Mouse (Mus musculus): Measurements from ENCODE around the gene Apol7c. TPM values are rescaled to one million over a fixed set of nuclear protein-coding genes. Genes with fewer than 3 reads are reported as not detected.
A peak's percentile ranks its signal among the peaks of the same experiment; 100 is the strongest.
"Not testable (repeated sequence)": the region's sequence is repeated elsewhere in the genome, so short reads cannot be mapped to it uniquely, and the experiment has no call there.

Apol7c gene
- 3.7 TPM in 1 of 2 replicates, not detected in the other for total RNA-seq (2021)
- long read RNA-seq, experiment 1 = 0 reads
- long read RNA-seq, experiment 2 = 0 reads

- no peak for DNase-seq
Observed at GRCm38 (mm10) chr15:77533216-77533615, at the start of gene Apol7c. Apol7c (minus strand) TSS chr15:77533316.

- peak; percentile 27 for DNase-seq
Observed at GRCm38 (mm10) chr15:77581681-77582080, 48.6 kb upstream of the Apol7c start.

GRCm38 (mm10) chr15:77579311-77579710 lies 46.2 kb upstream of the Apol7c start:
- no peak for DNase-seq

GRCm38 (mm10) chr15:77578801-77579200 lies 45.7 kb upstream of the Apol7c start:
- no peak for DNase-seq

GRCm38 (mm10) chr15:77563219-77563618 lies 30.1 kb upstream of the Apol7c start:
- no peak for DNase-seq

- DNase-seq = no peak
Observed at GRCm38 (mm10) chr15:77561792-77562191, 28.7 kb upstream of the Apol7c start, which contains the start of gene 1700025B11Rik. 1700025B11Rik (minus strand) TSS chr15:77561892.

- DNase-seq = not testable (repeated sequence)
Observed at GRCm38 (mm10) chr15:77539221-77539620, 6.1 kb upstream of the Apol7c start.

- DNase-seq = peak; percentile 82
Observed at GRCm38 (mm10) chr15:77523186-77523843, 9.8 kb downstream of the Apol7c start.

- not testable (repeated sequence) for DNase-seq
Observed at GRCm38 (mm10) chr15:77520596-77520995, 12.5 kb downstream of the Apol7c start.

GRCm38 (mm10) chr15:77507966-77508365 lies 25.1 kb downstream of the Apol7c start, which contains the start of gene Apol11a:
Apol11a (plus strand) TSS chr15:77508271.
- not testable (repeated sequence) for DNase-seq

- DNase-seq = not testable (repeated sequence)
Observed at GRCm38 (mm10) chr15:77494694-77495093, 38.4 kb downstream of the Apol7c start.

- DNase-seq = not testable (repeated sequence)
Observed at GRCm38 (mm10) chr15:77493181-77493580, 39.9 kb downstream of the Apol7c start.

GRCm38 (mm10) chr15:77482140-77482794 lies 50.8 kb downstream of the Apol7c start:
- no peak for DNase-seq

- not testable (repeated sequence) for DNase-seq
Observed at GRCm38 (mm10) chr15:77476693-77477092, 56.4 kb downstream of the Apol7c start, which contains the start of gene Apol10a. Apol10a (plus strand) TSS chr15:77477047.

Other genes with a start within 250 kb of the Apol7c start
- gene Rbfox2, start 226.3 kb downstream of the Apol7c start, total RNA-seq (2021) = 51.4 and 54.9 TPM in 2 replicates
- gene Apol7a, start 134.2 kb downstream of the Apol7c start, total RNA-seq (2021) = 0.41 and 4.8 TPM in 2 replicates
- gene Apol9a, start 122.2 kb downstream of the Apol7c start, total RNA-seq (2021) = 0.23 and 0.85 TPM in 2 replicates
- gene Apol7b, start 85.8 kb downstream of the Apol7c start, total RNA-seq (2021) = 0.15 TPM in 1 of 2 replicates, not detected in the other
- not detected in 2 replicates for gene Apol10a, start 56.3 kb downstream of the Apol7c start, total RNA-seq (2021)
- gene Apol11a, start 25.0 kb downstream of the Apol7c start, total RNA-seq (2021) = 0.19 and 0.41 TPM in 2 replicates
- gene 1700025B11Rik, start 28.6 kb upstream of the Apol7c start, total RNA-seq (2021) = not detected in 2 replicates
- gene Apol10b, start 62.8 kb upstream of the Apol7c start, total RNA-seq (2021) = 0.22 and 0.83 TPM in 2 replicates
- gene Gm36245, start 65.9 kb upstream of the Apol7c start, total RNA-seq (2021) = not detected in 2 replicates
- gene Apol11b, start 110.0 kb upstream of the Apol7c start, total RNA-seq (2021) = 1.5 and 1.6 TPM in 2 replicates
- gene Apol7e, start 165.5 kb upstream of the Apol7c start, total RNA-seq (2021) = 1.3 TPM in 1 of 2 replicates, not detected in the other
- gene Apol9b, start 195.7 kb upstream of the Apol7c start, total RNA-seq (2021) = 0.33 and 0.71 TPM in 2 replicates
- 0.30 and 1.7 TPM in 2 replicates for gene Apol8, start 223.7 kb upstream of the Apol7c start, total RNA-seq (2021)

Data from adrenal gland, postnatal 14 days (tissue).